Mouse (Mus musculus) heart, postnatal 4 days (tissue): Measurements from ENCODE around the gene Gng8. TPM values are rescaled to one million over a fixed set of nuclear protein-coding genes. Genes with fewer than 3 reads are reported as not detected.

Experiments used
- DNase-seq: peaks from one replicate; pipeline ENCODE4 v3.0.0; 2021
- total RNA-seq, 2 experiments: library from RNA; stranded (reverse); gene quantifications; 2 replicates each; pipeline ENCODE4 v1.2.3; 2021

Gng8 gene
- total RNA-seq, 2 experiments from 2014 or later = 1.4 to 1.8 TPM

DNA sequence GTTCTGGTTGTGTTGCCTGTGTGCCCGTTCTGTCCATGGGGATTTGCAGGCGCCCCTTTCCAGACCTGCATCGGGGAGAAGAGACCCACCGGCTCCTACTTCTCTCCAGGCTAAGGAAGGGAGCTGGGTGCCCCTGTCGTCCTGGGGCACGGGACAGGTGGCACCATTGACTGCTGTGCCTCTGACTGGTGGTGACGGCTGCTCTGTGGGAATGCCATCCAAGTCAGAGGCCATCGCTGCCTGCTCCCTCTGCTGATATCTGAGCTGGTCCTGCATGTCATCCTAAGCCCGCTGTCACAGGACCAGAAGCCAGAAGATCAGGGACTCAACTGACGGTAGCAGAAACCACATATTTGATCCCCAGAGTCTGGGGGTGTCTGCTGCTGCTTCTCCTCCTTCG lies 17.3 kb downstream of the Gng8 start:
- no peak for DNase-seq

DNA sequence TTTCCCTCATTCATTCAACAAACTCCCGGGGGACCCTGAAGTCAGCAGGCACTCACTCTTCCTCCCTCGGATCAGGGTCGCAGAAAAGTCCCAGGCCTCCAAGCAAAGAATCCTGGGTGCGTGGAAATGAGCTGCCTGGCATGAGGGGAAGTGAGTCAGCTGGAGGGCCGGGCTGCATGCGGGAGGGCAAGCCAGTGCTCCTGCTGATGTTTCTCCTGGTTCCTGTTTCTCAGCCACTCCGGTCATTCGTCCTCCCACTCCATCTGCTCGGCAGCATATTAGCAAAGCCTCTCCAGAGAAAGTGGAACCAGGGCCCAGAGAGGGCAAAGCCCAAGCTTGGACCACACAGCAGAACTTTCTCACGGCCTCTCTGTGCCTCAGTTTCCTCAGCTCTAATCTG lies 18.3 kb downstream of the Gng8 start:
- DNase-seq = no peak

DNA sequence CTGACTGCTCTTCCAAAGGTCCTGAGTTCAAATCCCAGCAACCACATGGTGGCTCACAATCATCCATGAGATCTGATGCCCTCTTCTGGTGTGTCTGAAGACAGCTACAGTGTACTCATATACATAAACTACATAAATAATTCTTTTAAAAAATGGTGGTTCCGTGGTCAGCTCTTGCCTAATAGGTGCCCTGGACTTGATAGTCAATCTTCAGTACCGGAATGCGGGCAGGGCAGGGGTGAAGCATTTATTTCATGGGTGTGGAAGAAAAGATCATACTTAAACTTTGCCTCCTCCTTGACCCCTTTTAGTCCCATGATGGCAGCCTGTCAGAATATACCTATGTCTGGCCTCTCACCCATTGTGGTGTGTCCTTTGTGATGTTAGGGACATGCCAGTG lies 20.3 kb downstream of the Gng8 start:
- DNase-seq = no peak

DNA sequence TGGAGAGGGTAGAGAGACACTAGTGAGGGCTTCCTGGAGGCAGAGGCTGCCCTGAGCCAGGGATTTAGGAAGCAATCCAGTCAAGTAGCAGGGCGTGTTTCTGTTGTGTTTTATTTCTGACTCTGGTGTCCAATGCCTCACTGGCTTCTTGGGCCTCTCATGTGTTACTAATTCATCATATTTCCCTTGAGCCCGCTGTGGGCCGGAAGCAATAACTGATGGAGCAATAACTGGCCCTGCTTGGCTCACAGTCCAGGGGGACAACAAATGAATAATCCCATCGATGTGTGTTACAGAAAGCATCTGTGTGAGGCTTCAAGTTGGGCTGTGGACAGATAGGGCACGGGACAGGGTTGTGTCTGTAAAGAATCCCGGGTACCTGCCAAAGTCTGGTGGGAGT lies 20.8 kb downstream of the Gng8 start:
- no peak for DNase-seq

DNA sequence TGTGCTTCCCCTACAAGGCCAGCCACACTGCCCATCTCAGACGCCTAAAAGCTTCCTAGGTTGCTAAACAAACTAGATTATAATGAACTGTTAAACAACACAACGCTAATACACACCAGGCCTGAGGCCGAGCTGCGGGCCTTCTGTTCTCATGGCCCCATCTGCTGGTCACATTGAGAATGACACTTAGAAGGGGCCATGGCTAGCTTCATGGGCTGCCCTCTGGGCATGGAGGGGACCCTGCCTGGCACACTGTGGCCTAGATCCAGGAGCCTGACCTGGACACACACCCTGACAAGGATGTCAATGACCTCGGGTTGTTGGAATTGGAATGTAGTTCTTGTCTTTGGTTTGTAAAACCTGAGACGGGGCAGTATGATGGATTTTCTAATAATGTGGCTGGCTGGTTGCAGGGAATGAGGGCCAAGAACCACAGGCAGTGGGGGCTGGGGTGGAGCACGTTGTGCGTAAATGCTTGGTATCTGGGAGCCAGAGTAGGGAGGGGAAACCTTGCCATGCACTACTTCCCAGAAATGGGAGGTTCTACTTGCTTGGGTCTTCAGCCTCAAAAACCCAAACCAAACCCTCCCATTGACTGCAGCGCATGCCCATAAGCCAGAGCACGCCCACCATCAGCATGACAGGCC lies 22.3 kb downstream of the Gng8 start:
- peak; percentile 85 for DNase-seq

DNA sequence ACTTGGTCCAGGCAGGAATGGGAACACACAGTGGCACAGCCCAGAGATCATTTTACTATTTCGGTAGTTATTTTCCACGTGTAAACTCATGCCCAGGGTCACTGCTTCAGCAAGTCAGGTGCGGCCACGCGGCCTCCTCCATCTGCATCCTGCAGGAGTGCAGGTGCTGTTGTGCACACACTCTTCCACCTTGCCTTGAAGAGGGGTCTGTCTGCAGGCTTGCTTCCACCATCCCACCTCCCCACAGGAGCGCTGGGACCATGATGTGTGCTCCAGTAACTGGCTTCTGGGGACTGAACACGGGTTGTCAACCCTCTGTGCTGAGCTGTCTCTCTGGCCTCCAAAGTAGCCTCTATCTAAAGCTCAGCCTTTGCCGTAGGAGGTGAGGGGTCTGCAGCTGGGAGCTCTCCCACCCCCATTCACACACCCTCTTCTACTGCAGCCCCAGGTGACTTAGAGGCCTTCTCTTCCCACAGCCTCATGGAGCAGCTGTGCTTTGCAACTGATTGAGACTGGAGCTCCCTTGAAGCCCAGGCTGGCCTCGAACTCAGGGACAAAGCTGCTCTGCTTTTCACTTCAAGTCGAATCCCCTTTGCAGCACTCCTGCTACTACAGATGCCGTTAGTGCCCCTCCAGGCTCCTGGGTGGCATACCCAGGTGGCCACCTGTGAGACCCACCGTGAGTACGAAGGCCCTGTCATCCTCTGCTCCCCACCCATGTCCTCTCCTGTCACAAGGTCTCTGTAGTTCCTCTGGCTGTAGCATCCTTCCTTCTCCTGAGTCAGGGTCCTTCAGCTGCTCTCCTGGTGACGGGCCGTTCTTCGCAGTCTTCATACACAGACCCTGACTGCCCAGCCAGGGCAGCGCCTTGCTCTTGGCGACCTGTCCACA lies 23.1 kb downstream of the Gng8 start:
- DNase-seq = no peak

DNA sequence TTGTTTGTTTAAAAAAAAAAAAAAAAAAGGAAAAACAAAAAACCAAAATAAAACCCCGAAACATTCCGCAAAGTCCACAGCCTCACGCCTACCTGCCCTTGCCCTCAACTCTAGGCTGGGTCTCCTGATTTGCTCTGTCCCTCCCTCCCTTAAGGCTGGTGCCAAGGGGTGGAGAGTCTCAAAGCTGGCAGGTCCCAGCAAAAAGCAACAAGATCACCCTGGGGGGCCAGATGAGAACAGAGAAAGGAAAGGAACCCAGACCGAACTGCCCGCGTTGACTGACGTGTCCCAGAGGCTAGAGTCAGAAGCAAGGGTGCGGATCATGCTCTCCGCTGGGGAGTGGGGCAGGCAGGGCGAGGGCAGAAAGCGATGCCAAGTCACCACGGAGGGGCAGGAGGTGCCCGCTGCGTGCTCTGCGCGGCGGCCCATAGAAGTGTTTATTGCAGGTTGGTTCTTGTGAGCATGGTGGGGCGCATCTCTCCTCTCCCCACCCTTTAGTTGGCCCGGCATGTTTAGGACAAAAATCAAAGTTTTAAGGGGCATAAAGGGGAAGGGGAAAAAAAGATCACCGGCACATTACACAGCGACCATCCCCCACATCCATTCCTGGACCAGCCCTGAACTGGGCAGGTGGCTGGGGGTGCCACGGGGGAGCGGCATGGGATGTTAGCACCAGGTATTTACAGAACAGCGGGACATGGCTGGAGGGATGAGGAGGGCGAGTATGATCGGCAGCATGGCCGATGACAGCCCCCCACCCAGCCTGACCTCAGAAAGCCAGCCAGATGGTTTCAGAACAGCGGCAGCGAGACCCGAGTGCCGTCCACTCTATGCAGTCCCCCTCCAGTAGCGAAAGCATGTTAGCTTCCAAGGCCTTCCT lies 24.1 kb downstream of the Gng8 start:
- DNase-seq = no peak

DNA sequence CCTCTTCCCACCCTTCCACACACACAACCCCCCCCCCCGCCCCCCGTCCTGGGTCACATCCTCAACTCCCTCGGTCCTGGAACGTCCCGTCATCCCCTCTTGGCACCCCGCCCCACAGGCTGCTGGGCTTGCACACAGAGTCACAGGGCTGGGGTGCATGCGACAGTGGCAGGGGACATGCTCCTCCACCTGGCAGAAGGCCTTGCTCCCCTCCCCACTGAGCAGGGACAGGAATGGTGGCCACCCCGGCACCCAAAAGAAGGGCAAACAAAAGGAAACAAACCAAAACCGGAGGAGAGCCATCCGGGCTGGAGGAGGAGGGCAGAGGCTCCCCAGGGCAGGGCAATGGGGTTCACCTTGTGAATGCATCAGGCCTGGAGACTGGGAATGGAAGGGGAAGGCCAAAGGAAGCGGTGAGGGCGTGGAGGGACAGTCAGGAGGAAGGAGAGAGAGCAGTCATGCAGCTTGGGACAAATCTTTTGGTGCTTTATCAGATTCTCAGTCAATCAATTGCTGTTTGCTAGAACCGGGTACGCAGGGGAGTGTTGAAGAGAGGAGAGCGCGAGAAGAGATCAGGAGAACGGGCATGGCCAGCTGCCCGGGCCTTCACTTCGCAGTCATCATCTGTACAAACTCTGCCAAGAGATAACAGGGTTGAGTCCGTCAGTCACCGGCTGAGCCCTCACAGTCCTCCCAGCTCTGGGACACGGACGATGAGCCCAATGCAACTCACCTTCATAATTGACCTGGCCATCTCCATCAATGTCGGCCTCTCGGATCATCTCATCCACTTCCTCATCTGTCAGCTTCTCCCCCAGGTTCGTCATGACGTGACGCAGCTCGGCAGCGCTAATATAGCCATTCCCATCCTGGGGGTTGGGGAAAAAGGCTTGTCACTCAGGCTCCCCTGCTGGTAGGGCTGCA lies 25.0 kb downstream of the Gng8 start:
- peak; percentile 64 for DNase-seq

DNA sequence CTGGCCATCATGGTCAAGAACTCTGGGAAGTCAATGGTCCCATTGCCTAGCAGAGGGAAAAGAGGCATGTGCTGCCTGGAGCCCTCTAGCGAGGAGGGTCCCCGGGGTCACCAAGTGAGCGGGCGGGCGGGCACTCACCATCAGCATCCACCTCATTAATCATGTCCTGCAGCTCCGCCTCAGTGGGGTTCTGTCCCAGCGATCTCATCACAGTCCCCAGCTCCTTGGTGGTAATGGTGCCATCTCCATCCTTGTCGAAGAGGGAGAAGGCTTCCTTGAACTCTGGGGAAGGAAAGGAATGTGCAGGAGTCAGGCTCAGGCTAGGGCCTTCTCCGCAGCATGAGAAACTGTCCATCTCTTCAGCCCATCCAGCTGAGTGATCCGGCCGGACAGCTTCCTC lies 25.9 kb downstream of the Gng8 start:
- DNase-seq = no peak

DNA sequence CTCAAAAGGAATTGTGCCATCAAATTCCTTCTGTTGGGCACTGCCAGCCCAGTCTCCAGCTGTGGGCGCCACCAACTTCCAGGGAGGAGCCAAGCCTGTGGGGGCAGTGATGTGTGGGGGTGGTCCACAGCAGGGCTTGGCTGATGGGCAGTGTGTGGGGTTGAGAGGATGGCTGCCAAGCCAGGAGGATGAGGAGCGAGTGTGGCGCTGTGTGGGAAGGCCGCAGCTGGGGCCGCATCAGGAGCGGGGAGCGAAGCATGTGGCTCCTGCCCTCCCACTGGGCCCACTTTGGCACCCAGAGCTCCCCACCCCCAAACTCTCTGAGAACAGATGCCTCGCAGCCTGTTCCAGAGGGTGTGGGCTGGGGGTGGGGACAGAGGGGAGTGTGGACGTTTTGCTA lies 26.4 kb downstream of the Gng8 start:
- DNase-seq = no peak

DNA sequence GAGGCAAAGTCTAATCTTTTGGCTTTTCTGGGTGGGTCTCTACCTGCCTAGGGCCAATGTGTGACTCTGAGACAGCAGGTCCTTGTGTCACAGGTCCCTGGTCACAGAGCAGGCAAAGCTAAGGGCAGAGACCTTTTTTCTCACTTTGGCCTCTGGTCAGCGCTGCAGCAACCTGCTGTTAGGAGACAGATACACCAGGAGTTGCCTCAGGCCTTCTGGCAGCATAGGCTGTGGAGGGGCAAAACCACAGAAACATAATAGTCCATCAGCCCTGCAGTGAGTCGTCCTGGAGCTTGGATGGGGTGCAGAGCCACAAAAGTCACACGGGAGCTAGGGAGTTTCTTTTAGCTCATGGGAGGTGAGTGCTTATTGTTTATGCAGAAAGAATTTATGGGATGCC lies 27.1 kb downstream of the Gng8 start:
- DNase-seq = no peak

DNA sequence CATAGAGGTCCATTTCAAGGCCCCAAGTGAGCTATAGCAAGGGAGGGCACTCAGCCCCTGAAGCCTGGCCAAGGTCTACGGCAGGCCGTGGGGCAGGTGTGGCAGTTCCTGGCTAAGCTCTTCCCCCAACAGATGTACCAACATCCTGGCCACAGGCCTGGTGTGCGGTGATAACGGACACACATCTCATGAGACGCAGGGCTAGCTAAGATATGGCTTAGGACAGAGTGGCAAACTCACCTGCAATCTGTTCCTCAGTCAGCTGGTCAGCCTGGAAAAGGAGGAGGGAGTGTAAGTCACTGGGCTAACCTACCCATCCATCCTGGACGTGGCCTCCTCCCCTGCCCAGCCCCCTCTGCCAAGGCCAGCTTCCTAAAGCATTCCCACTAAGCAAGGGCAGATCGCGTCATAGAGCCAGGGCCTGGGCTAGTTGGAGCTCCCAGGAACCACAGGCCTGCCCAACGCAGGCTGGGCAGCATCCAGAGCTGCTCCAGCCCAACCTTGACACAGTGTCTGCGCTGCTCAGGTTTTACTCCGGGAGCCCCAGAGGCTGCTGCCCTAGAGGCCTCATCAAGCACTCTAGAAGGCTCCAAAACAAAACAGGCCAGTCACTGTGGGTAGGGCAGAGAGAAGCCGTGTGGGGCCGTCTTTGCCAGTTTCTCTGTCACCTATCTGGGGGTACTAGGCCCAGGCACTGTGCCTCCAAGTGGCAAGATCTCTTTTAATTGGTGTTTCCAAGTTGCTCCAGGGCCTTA lies 28.0 kb downstream of the Gng8 start:
- DNase-seq = no peak

DNA sequence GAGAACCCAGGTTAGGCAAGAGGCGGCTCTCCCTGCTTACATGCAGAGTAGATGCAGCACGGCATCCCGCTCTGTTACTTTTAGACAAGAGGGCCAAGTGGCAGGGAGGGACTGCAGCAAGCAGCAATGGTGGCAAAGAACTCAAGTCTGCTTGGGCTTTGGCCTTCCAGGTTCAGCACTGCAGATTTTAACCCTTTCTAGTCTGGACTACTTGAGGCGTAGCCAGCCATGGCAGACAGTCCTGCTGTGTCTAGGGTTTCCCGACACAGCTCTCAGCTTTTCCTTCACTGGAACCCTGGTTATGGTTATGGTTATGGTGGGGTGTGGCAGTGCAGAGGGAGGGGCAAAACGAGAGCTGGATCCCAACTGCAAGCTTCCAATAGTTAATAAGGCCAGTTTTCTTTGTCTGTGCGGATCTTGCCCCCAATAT lies 28.6 kb downstream of the Gng8 start:
- DNase-seq = no peak

DNA sequence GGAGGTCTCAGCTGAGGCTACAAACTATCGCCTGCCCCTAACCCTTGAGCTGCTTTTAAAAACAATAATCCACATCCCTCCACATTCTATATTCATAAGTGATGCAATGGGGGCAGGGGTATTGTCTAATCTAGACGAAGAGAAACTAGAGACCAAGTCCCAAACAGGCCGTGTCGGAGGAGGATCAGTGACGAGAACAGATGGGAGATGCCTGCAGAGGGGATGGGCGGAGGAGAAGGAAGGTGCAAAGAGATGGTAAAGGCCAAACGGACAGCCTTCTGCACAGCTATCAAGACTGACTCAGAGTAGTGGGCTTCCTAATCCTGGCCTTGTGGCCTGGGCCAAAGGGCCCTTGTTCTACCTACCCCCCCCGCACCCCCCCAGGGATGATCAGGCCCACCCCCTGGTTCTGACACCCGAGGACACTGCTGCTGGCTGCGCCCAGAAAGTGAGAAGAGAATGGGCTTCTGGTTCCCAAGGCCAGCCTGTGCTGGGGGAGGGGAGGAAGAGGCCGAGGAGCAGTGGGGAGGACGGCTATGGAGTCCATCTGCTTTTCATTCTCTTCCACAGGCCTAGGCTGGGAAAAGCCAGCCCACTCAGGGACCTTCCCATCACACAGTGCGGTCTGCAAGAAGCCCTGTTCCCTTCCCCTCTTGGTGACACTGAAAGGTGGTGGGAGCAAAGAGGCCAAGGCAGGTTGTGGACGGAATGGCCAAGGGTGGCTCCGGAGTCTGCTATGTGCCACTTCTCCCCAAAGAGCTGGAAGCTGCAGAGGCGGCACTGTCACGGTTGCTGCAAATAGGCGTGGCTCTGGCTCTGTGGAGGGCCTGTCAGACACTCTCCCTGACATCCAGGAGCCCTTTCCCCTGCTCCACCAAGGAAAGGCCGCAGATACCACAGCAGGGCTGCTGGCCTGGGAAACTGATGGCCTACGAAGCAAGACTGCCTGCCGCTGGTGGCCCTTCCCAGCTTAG lies 29.5 kb downstream of the Gng8 start:
- no peak for DNase-seq

DNA sequence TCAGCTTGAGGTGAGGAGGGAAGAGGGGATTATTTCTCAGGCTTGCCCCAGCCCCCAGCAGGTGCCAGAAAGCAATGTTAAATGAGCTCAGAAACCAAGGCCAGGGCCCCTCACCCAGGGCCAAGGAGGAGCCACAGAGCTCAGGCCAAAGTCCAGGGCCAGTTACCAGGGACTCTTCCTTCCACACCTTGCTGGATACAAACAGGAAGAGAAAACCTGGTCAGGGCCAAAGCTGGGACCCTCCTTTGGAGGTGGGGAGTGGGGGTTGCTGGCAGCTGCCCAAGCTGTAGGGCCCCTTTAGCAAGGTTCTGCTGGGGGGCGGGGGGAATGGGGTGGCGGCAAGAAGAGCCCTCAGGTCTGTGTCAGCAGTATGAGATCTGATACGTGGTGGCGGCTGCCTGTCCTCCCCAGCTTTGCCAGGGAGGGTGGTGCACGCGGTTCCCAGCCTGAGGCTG lies 30.3 kb downstream of the Gng8 start:
- no peak for DNase-seq

DNA sequence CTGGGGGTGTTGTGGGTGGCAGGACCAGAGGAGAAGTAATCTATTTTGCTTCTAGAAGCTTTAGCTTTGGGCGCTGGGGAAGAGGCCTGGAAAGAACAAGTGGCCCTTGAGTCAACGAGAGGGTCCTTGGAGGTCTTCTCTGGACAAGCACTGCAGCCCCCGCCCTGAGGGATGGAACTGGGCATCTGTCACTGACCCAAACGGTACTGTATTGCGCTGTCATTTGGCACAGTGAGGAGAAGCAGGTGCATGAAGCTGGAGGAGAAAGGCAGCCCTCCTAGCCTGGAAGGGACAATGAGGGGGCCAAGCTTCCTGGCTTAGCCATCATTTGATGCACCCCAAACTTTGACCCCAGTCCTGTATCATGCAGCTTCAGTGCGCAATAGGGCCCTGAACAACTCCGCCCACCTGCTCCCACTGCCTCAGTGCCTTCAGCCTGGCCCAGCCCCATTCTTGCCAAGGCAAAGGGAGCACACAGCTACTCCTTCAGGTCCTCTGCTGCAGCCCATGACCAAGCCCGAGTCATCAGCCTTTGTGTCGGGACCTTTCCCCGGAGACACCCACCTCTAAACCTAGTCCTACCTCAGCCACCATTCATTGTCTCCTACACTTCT lies 30.9 kb downstream of the Gng8 start:
- no peak for DNase-seq

DNA sequence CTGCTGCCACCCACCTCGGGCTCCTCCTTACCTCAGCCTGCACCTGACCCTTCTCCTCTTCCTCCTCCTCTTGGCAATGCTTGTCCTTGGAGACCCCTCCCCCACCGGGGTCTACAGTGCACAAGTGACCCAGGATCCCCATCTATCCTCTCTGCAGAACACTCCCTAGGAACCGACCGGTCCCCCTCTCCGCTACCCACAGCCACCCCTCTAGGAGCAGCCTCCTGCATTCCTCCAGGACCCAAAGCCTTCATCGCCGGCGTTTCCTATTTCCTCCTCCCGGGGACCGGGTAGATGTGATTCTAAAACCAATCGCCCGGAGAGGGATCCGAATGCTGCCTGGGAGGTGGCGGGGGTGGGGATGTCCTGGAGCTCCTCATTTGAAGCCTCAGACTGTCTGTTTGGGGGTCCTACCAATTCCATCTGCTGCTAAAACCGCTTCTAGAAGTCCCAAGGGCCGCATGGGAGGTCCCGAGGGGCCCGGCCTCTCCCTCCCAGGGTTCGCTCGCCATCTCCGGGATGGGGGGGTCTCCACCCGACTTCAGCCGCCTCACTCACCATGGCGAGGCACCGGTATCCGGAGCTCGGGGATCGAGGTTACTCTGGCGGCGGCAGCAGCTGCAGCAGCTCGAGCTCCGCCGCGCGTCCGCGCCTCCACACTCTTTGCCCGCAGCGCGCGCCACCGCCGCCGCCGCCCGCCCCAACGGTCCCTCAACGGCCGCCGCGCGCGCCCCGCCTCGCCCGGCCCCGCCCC lies 31.9 kb downstream of the Gng8 start:
- DNase-seq = no peak

DNA sequence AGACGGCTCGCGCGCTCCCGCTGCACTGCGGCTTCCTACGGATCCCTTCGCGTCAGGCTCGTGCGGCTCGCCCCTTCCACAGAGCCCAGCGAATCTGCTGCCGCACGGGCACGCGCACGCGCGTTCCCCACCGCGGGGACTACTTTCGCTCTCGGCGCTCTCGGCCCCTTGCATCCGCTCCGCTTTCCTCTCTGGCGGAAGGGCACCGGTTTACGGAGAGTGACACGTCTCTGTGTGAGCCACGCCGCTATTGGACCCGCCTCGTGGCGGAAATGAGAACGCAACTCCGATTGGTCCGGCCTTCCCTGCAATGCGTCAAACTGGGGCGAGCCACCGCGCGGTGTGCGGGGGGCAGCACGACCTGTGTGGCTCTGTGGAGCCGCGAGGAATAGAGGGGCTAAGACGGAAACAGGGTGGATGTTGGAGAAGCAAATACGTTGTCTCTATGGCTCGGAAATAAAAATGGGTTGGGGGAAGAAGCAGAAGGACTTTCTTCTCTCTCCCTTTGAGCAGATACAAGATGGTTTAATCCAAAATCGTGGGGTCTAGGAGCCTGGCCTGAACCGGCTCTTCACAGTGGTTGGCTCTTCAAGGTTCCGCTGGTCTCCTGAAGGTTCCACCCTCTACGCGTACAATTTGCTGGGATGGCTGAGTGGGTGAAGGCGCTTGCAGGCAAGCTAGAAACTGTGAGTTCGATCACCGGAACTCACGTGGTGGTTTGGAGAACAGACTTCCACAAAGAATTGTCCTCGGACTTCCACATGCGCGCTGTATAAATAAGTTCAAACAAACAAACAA lies 32.6 kb downstream of the Gng8 start, which contains the start of gene Calm3:
Calm3 (minus strand) TSS at position 78 of the 798 bp plus-strand sequence.
- DNase-seq = peak; percentile 99
